ENCODE assay signal across 22 mouse cellular contexts in the genomic region with DNA sequence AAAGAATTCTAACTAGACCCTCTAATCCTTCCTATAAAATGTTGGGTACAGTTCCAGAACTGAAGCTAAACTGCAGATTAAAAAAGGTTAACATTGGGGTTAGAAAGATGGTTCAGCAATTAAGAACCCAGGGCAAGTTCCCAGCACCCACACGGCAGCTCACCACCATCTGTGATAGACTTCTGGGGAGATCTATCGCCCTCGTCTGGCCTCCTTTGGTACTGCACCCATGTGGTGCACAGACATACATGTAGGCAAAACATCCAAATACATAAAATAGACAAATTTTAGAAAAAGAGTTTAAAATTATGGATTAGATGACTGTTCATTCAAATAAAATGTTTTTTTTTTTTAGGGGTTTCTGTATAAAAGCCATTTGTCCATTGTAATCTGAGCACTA.
A peak's percentile ranks its signal among the peaks of the same experiment; 100 is the strongest.
DNase-seq lines count a peak whose midpoint lies in the region; ATAC-seq and TF ChIP-seq lines count a peak whose summit lies in the region.
"Had no signal": no experiment of that assay in that cellular context is flagged by ENCODE, and none has a peak within 500 bp of the region (broad histone marks: within the 10 kb centered on the region; RNA-seq: fewer than 3 reads in every experiment).

No protein-coding gene starts in this region.

- H3K27me3 ChIP-seq in kidney, postnatal 0 days (ENCODE audit: insufficient read depth, low read length) = no peaks in the 10 kb centered on the region
- no peaks in the 10 kb centered on the region for H3K27me3 ChIP-seq in kidney, embryonic 14.5 days (ENCODE audit: control insufficient read depth, insufficient read depth, low read length)
- no peaks in the 10 kb centered on the region for H3K27me3 ChIP-seq in midbrain, postnatal 0 days (ENCODE audit: insufficient read depth, low read length)
- no peaks in the 10 kb centered on the region for H3K27me3 ChIP-seq in midbrain, embryonic 15.5 days (replicated peaks)
- H3K27me3 ChIP-seq: embryonic facial prominence, embryonic 15.5 days; neural tube, embryonic 13.5 days had no signal

- no peaks in the 10 kb centered on the region for H3K36me3 ChIP-seq in kidney, postnatal 0 days (ENCODE audit: insufficient read depth, low read length)
- no peaks in the 10 kb centered on the region for H3K36me3 ChIP-seq in kidney, embryonic 14.5 days (ENCODE audit: control insufficient read depth, insufficient read depth, low read length)
- H3K36me3 ChIP-seq in midbrain, postnatal 0 days (ENCODE audit: insufficient read depth, low read length) = no peaks in the 10 kb centered on the region
- H3K36me3 ChIP-seq in midbrain, embryonic 15.5 days (replicated peaks) = no peaks in the 10 kb centered on the region
- H3K36me3 ChIP-seq: embryonic facial prominence, embryonic 15.5 days; forebrain, embryonic 10.5 days; heart, embryonic 10.5 days; neural tube, embryonic 13.5 days had no signal

- no peak overlapping the region for H3K4me3 ChIP-seq in kidney, postnatal 0 days (replicated peaks; ENCODE audit: low read depth, low read length)
- H3K4me3 ChIP-seq in kidney, embryonic 14.5 days (ENCODE audit: low read length) = no peak overlapping the region
- no peak overlapping the region for H3K4me3 ChIP-seq in midbrain, postnatal 0 days (ENCODE audit: low read depth, low read length)
- no peak overlapping the region for H3K4me3 ChIP-seq in midbrain, embryonic 15.5 days
- H3K4me3 ChIP-seq: embryonic facial prominence, embryonic 15.5 days; forebrain, embryonic 10.5 days; heart, embryonic 10.5 days; neural tube, embryonic 13.5 days had no signal

- no peak overlapping the region for H3K27ac ChIP-seq in kidney, postnatal 0 days
- no peak overlapping the region for H3K27ac ChIP-seq in kidney, embryonic 14.5 days (ENCODE audit: low read depth, low read length)
- no peak overlapping the region for H3K27ac ChIP-seq in midbrain, postnatal 0 days (ENCODE audit: low read depth, low read length)
- no peak overlapping the region for H3K27ac ChIP-seq in midbrain, embryonic 15.5 days
- H3K27ac ChIP-seq: embryonic facial prominence, embryonic 15.5 days; forebrain, embryonic 10.5 days; heart, embryonic 10.5 days; hindbrain, embryonic 14.5 days; neural tube, embryonic 13.5 days had no signal

- DNase-seq in kidney, postnatal 0 days (ENCODE audit: low spot score) = no peak
- DNase-seq in midbrain, postnatal 0 days (ENCODE audit: low spot score) = no peak
- DNase-seq in ZHBTc4 (ENCODE audit: low read depth, low spot score) (peak; percentile 42), adipocyte (ENCODE audit: low spot score) (no peak)
- DNase-seq in ovary, postnatal 36 days (ENCODE audit: low spot score) = no peak
- DNase-seq: cerebellum, postnatal 10 days; embryo, embryonic 11 days; gastrocnemius, postnatal 25 days; heart, postnatal 14 days; kidney, adult 11 months; kidney, postnatal 36 days; lung, postnatal 14 days; right cerebral cortex, postnatal 25 days; thymus, adult 18-20 months had no signal

- H3K4me1 ChIP-seq in kidney, postnatal 0 days (replicated peaks; ENCODE audit: insufficient read depth, low read length) = no peaks in the 10 kb centered on the region
- H3K4me1 ChIP-seq in kidney, embryonic 14.5 days (ENCODE audit: control insufficient read depth, insufficient read depth, low read length) = no peaks in the 10 kb centered on the region
- H3K4me1 ChIP-seq in midbrain, postnatal 0 days (ENCODE audit: insufficient read depth, low read length) = no peaks in the 10 kb centered on the region
- no peaks in the 10 kb centered on the region for H3K4me1 ChIP-seq in midbrain, embryonic 15.5 days
- H3K4me1 ChIP-seq: forebrain, embryonic 10.5 days; heart, embryonic 10.5 days; neural tube, embryonic 13.5 days had no signal

- no peak overlapping the region for H3K4me2 ChIP-seq in kidney, postnatal 0 days (ENCODE audit: low read length)
- H3K4me2 ChIP-seq in kidney, embryonic 14.5 days (replicated peaks; ENCODE audit: low read depth, low read length) = no peak overlapping the region
- H3K4me2 ChIP-seq in midbrain, postnatal 0 days (ENCODE audit: low read depth, low read length, poor library complexity, severe bottlenecking) = no peak overlapping the region
- no peak overlapping the region for H3K4me2 ChIP-seq in midbrain, embryonic 15.5 days
- H3K4me2 ChIP-seq: embryonic facial prominence, embryonic 15.5 days; hindbrain, embryonic 14.5 days; neural tube, embryonic 13.5 days had no signal

- H3K9ac ChIP-seq in kidney, postnatal 0 days (ENCODE audit: low read depth, low read length) = no peak overlapping the region
- no peak overlapping the region for H3K9ac ChIP-seq in kidney, embryonic 14.5 days (ENCODE audit: low read depth, low read length)
- no peak overlapping the region for H3K9ac ChIP-seq in midbrain, postnatal 0 days (replicated peaks; ENCODE audit: low read length, poor library complexity, severe bottlenecking)
- no peak overlapping the region for H3K9ac ChIP-seq in midbrain, embryonic 15.5 days
- H3K9ac ChIP-seq: embryonic facial prominence, embryonic 15.5 days; hindbrain, embryonic 14.5 days; neural tube, embryonic 13.5 days had no signal

- no peak for ATAC-seq in kidney, postnatal 0 days (replicated peaks; ENCODE audit: low FRiP score, low read depth)
- no peak for ATAC-seq in kidney, embryonic 14.5 days (ENCODE audit: low FRiP score, low TSS enrichment)
- no peak for ATAC-seq in midbrain, postnatal 0 days (ENCODE audit: low FRiP score)
- ATAC-seq in midbrain, embryonic 15.5 days (replicated peaks) = no peak
- ATAC-seq: CD4-positive, CD25-positive, alpha-beta regulatory T cell, adult 4 months had no signal

- H3K9me3 ChIP-seq in kidney, postnatal 0 days (replicated peaks; ENCODE audit: low read length) = no peaks in the 10 kb centered on the region
- peaks cover 3% of the 10 kb centered on the region; the same call in 1 of the 2 replicates for H3K9me3 ChIP-seq in kidney, embryonic 14.5 days (ENCODE audit: control insufficient read depth, low read length)
- H3K9me3 ChIP-seq in midbrain, postnatal 0 days (ENCODE audit: low read length) = no peaks in the 10 kb centered on the region
- no peaks in the 10 kb centered on the region for H3K9me3 ChIP-seq in midbrain, embryonic 15.5 days
- H3K9me3 ChIP-seq: embryonic facial prominence, embryonic 15.5 days had no signal

- peak; percentile 26; the same call in 1 of the 2 replicates for TF ChIP-seq CTCF in kidney, postnatal 0 days (IDR thresholded peaks at IDR 0.05; ENCODE audit: low read depth)
- peak; percentile 51 for TF ChIP-seq CTCF in midbrain, postnatal 0 days (IDR thresholded peaks at IDR 0.05)

- WGBS in kidney, postnatal 0 days = 92% methylated on average over 3 of the region's 3 CpGs
- WGBS in kidney, embryonic 14.5 days = 91% methylated on average over 3 of the region's 3 CpGs
- WGBS in midbrain, postnatal 0 days = 92% methylated on average over 3 of the region's 3 CpGs
- 95% methylated on average over 3 of the region's 3 CpGs for WGBS in midbrain, embryonic 15.5 days
